Mouse (Mus musculus) kidney, embryonic 14.5 days (tissue): ENCODE measurements at regions not wholly inside any gene's neighbourhood (a gene's known extent, or its start where the extent isn't known, plus 50 kb on each side); places are given as distances from the start of the nearest gene placed in this dataset.

Source experiments
- ATAC-seq: fragments of 200-750 bp; cut with Nextera tagmentation; 2 replicates; pipeline ENCODE4 v1.8.0; 2017; ENCODE audit warnings: moderate number of reproducible peaks, mild to moderate bottlenecking, moderate TSS enrichment, moderate library complexity; ENCODE audit not compliant: low FRiP score, low TSS enrichment
- H3K27ac ChIP-seq: fragments of 300-500 bp; sonication (generic); 2 replicates; pipeline ENCODE4 v1.5.1; 2014; ENCODE audit warnings: low read depth, mild to moderate bottlenecking, low read length, moderate library complexity, mixed read lengths
- H3K27me3 ChIP-seq: fragments of 300-500 bp; sonication (generic); 2 replicates; pipeline ENCODE4 v1.6.1; 2014; ENCODE audit warnings: mild to moderate bottlenecking, low read length; ENCODE audit not compliant: control insufficient read depth, insufficient read depth
- H3K36me3 ChIP-seq: fragments of 300-500 bp; sonication (generic); 2 replicates; pipeline ENCODE4 v1.6.1; 2014; ENCODE audit warnings: low read length, mixed read lengths; ENCODE audit not compliant: control insufficient read depth, insufficient read depth
- H3K4me1 ChIP-seq: fragments of 300-500 bp; sonication (generic); 2 replicates; pipeline ENCODE4 v1.6.1; 2014; ENCODE audit warnings: low read length, mixed read lengths; ENCODE audit not compliant: control insufficient read depth, insufficient read depth
- H3K4me2 ChIP-seq: fragments of 300-500 bp; sonication (generic); replicated peaks from 2 replicates; pipeline ENCODE4 v1.6.1; 2014; ENCODE audit warnings: low read depth, mild to moderate bottlenecking, low read length
- H3K4me3 ChIP-seq: fragments of 300-500 bp; sonication (generic); 2 replicates; pipeline ENCODE4 v1.5.1; 2014; ENCODE audit warnings: mild to moderate bottlenecking, low read length
- H3K9ac ChIP-seq: fragments of 300-500 bp; sonication (generic); 2 replicates; pipeline ENCODE4 v1.6.1; 2014; ENCODE audit warnings: low read depth, mild to moderate bottlenecking, low read length, moderate library complexity
- H3K9me3 ChIP-seq: fragments of 300-500 bp; sonication (generic); 2 replicates; pipeline ENCODE4 v1.6.1; 2016; ENCODE audit warnings: low read length; ENCODE audit not compliant: control insufficient read depth
- WGBS: fragments of 180-500 bp; shearing (Covaris S2); extraction: QIAGEN DNeasy Blood & Tissue Kit; methylation state at CpG from one replicate; pipeline ENCODE4 v1.1.7; 2014; 5-methylcytosine and 5-hydroxymethylcytosine counted together

DNA sequence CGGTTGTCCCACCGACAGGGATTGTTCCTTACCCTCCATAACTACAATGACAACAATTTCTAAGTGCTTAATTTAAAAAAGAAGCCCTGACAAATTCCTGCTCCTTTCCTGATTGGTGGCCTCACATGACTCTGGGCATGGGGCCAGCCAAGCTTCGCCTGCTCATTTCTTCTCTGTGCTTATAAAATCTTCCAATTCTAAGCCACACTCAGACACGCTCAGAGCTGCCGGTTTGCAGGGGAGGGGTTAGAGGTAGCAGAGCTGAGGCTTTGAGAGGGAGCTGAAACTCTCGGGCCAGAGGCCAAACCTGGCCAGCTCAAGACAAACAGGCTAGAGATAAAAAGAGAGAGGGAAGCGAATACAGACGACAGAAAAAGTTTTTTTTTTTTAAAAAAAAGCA, 286.6 kb downstream of the H2al1j start:
- Histone ChIP-seq H3K4me2 (no peak overlapping the region), H3K4me3 (no peak overlapping the region), H3K4me1 (no peaks in the 10 kb centered on the region), H3K27ac (no peak overlapping the region), H3K36me3 (no peaks in the 10 kb centered on the region), H3K27me3 (no peaks in the 10 kb centered on the region), H3K9ac (no peak overlapping the region), H3K9me3 (no peaks in the 10 kb centered on the region)
- 45% methylated on average over 8 of the region's 8 CpGs for WGBS
- 0 out of 2 replicates have a peak, but pooled peaks have one; percentile 28 for ATAC-seq

DNA sequence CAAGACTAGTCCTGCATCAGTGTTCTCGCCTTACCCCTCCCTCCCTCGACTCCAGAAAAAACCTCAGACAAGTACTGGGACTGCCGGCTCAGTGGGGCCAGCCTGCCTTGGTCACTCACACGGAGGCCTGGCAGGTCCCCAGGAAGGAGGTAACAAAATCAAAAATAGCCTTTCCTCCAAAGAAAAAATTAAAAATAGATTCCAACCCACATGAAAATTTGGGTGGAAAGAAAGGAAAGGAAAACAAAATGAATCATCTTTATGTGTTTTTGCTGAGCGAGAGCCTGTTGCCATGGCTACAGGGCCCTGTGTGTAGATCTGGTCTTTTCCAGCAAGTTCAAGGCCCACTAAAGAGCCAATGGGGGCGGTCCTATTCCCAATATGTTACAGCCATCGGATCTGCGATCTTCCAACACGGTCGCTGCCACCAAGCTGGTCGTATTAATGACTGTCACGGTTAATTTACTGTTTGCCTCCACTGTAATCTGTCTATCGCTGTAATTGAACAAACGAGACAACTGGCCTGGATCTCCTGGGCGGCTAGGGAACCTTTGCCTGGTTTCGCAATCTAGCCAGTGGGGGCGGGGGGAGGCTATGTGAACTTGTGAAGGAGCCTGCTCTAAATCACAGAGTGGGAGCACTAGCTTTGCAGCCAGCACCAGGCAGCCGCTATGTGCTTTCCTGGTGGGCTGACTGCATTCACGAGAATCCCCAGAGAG, 293.6 kb downstream of the H2al1j start:
- peak overlapping the region; percentile 62; the same call in 1 of the 2 replicates for H3K27ac ChIP-seq
- no peak overlapping the region for H3K4me3 ChIP-seq
- ATAC-seq: peak; percentile 85
- no peaks in the 10 kb centered on the region for H3K27me3 ChIP-seq
- H3K4me1 ChIP-seq: no peaks in the 10 kb centered on the region
- H3K4me2 ChIP-seq: peak overlapping the region; percentile 12; the same call in 1 of the 2 replicates
- H3K9me3 ChIP-seq: no peaks in the 10 kb centered on the region
- no peaks in the 10 kb centered on the region for H3K36me3 ChIP-seq
- no peak overlapping the region for H3K9ac ChIP-seq
- WGBS: 40% methylated on average over 19 of the region's 19 CpGs

DNA sequence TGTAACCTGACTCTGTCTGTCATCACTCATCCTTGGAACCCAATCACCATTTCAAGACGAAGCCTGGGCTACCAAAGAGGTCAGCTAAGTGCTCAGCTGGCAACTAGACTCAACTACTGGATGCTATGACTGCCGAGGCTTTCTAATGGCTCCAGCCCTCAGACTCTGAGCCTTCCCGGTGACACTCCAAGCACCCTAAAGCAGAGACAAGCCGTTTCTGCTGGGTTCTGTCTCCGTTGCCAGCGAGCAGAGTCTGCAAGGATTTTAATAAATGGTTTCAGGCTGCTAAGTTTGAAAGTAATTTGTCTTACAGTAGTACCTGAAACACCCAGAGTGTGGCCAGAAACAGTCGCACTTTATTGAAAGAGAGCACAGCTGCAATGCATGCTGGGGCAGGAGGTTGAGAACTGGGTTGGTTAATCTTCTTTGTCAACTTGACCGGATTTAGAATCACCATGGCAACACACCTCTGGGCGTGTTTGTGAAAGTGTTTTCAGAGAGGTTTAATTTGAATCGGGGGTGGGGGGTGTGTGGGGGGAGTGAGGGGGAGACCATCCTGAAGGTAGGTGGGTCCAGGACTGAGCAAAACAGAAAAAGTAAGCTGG, 298.8 kb downstream of the H2al1j start:
- no peaks in the 10 kb centered on the region for H3K27me3 ChIP-seq
- H3K4me3 ChIP-seq: no peak overlapping the region
- no peaks in the 10 kb centered on the region for H3K4me1 ChIP-seq
- H3K9me3 ChIP-seq: no peaks in the 10 kb centered on the region
- ATAC-seq: no peak
- no peak overlapping the region for H3K9ac ChIP-seq
- no peaks in the 10 kb centered on the region for H3K36me3 ChIP-seq
- no peak overlapping the region for H3K4me2 ChIP-seq
- H3K27ac ChIP-seq: no peak overlapping the region
- 62% methylated on average over 10 of the region's 10 CpGs for WGBS

DNA sequence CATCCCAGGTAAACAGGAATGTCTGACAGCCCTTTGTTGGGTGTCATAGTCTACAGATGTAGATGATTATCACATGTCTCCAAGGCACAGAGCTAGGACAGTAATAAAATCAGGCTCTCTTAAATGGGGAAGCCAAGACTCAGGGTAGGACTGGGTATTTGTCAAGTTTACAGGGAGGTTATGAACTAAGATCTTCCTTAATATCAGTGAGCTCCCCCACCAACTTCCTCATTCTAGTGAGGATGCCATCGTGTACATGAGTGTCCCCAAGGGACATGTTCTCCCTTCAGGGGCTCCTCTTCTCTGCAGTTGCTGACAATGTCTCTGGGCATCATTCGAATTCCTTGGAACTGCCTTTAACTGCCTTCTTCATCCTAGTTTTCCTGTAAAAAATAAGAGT, 301.7 kb downstream of the H2al1j start:
- ATAC-seq: no peak
- H3K4me2 ChIP-seq: no peak overlapping the region
- H3K4me3 ChIP-seq: no peak overlapping the region
- H3K4me1 ChIP-seq: no peaks in the 10 kb centered on the region
- no peaks in the 10 kb centered on the region for H3K9me3 ChIP-seq
- H3K9ac ChIP-seq: no peak overlapping the region
- WGBS: 84% methylated on average over 2 of the region's 2 CpGs
- no peaks in the 10 kb centered on the region for H3K27me3 ChIP-seq
- no peaks in the 10 kb centered on the region for H3K36me3 ChIP-seq
- H3K27ac ChIP-seq: no peak overlapping the region

DNA sequence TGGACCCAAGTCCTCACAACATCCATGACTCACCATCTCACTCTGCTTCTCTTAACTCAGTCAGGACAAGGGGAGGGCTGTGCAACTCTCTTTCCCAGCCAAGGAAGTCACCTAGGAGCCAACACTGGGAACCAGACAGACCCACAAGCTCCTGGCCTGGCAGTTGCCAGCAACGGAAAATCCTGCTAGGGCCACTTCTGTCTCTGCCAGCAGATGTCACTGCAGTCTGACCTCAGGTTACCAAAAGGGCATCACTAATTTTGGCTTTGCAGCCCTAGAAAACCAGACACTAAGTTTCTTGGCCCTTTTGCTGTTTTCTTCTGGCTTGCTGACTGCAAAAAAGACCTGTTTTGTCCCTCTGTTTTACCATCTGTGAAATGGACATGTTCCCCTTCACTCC, 302.3 kb downstream of the H2al1j start:
- no peaks in the 10 kb centered on the region for H3K9me3 ChIP-seq
- ATAC-seq: no peak
- no peak overlapping the region for H3K4me2 ChIP-seq
- 52% methylated on average over 1 of the region's 1 CpGs for WGBS
- H3K27ac ChIP-seq: no peak overlapping the region
- no peaks in the 10 kb centered on the region for H3K27me3 ChIP-seq
- no peaks in the 10 kb centered on the region for H3K4me1 ChIP-seq
- H3K9ac ChIP-seq: no peak overlapping the region
- H3K4me3 ChIP-seq: no peak overlapping the region
- no peaks in the 10 kb centered on the region for H3K36me3 ChIP-seq

DNA sequence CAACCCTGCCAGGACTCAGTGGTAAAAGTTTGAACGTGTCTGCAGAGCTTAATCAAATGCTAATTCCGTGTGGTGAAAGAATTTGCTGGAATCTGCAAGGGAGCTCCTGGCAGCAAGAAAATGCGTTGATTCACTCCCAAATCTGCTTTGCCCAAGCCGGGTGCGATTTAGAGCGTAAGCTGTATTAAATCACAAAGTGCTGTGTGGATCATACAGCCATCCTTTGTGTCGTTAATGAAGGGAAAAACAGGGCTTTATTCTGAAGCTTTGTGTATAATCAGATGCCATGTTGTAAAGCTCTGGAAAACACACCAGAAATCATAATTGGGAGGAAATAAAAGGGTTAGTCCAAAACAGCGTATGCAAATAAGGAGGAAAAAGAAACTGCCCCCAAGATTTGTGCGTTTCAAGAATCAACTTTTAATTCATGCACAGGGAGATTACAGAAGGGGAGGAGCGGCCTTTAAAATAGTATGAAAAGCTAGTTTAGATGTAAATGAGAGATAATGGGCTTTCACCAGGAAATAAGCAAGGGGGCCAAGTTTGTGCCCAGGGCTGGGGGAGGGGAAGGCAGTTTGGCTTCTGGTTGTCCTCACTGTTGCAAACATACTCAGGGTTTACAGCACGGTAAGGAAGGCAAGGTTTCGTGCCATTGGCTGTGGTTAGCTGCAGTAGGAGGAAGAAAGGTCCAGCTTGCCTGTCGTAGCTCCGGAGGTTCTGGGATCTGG, 303.7 kb downstream of the H2al1j start:
- Histone ChIP-seq H3K4me3 (no peak overlapping the region), H3K27me3 (no peaks in the 10 kb centered on the region), H3K36me3 (no peaks in the 10 kb centered on the region), H3K9me3 (no peaks in the 10 kb centered on the region), H3K27ac (no peak overlapping the region), H3K4me1 (no peaks in the 10 kb centered on the region), H3K4me2 (peak overlapping the region; percentile 31), H3K9ac (no peak overlapping the region)
- no peak for ATAC-seq
- 18% methylated on average over 14 of the region's 14 CpGs for WGBS

DNA sequence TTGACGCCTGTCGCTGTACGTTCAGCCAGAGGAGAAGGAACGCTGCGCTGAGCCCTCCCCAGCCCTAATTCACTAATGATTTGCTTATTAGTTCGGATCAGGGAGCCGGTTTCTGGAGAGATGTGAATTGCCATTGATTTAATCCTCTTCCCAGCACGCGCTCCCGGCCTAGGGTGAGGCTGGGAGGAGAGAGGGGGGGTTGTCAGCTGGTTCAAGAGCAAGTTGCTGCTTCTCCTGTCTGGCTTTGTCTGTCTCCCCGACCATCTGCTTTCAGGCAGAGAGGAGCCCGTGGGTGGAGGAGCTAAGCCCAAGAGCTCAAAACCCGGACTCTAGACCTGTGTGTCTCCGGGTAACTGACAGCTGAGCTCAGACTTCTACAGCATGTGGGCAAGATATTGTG, 304.4 kb downstream of the H2al1j start:
- 0 out of 2 replicates have a peak, but pooled peaks have one; percentile 43 for ATAC-seq
- Histone ChIP-seq H3K27ac (no peak overlapping the region), H3K4me3 (no peak overlapping the region), H3K4me1 (no peaks in the 10 kb centered on the region), H3K9ac (no peak overlapping the region), H3K4me2 (peak overlapping the region; percentile 31), H3K27me3 (no peaks in the 10 kb centered on the region), H3K36me3 (no peaks in the 10 kb centered on the region), H3K9me3 (no peaks in the 10 kb centered on the region)
- WGBS: 26% methylated on average over 13 of the region's 14 CpGs

DNA sequence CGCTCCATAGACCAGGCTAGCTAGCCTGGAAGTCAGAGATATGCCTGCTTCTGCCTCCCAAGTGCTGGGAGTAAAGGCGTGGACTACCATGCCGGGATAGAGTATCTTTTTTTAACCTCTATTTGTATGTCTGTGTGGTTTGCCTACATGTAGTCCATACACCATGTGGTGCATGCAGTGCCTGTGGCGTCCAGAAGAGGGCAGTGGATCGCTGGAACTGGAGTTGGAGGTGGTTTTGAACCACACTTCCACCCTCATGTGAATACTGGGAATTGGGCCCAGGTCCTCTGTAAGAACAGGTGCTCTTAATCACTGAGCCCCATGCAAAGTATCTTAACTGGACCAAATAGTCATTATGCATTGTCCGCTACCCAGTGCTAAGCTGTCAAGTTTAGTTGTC, 306.2 kb downstream of the H2al1j start:
- H3K9ac ChIP-seq: no peak overlapping the region
- H3K36me3 ChIP-seq: no peaks in the 10 kb centered on the region
- no peak overlapping the region for H3K4me2 ChIP-seq
- no peak overlapping the region for H3K27ac ChIP-seq
- H3K4me3 ChIP-seq: no peak overlapping the region
- H3K4me1 ChIP-seq: no peaks in the 10 kb centered on the region
- ATAC-seq: no peak
- no peaks in the 10 kb centered on the region for H3K9me3 ChIP-seq
- H3K27me3 ChIP-seq: no peaks in the 10 kb centered on the region
- 59% methylated on average over 6 of the region's 6 CpGs for WGBS

DNA sequence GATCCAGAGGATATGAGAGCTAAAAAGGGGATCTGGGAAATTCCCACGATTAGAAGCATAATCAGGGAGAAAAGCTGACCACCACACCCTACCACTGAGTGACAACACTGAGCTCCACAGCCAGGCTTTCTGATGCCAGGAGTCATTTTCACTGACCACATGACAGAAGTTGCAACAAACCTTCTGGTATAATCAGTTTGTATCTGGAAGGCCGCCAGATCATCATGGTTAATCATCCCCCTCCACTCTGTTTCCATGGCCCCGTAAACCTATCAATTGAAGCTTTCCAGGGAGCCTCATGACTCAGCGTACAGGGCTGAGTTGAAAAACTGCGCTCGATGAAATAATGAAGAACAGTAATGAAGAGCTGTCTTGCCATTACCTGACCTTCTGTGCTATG, 316.9 kb downstream of the H2al1j start:
- Histone ChIP-seq H3K9me3 (0 out of 2 replicates have a peak, but pooled peaks cover 4% of the 10 kb centered on the region), H3K27me3 (no peaks in the 10 kb centered on the region), H3K27ac (no peak overlapping the region), H3K36me3 (no peaks in the 10 kb centered on the region), H3K4me1 (no peaks in the 10 kb centered on the region), H3K4me3 (no peak overlapping the region), H3K4me2 (no peak overlapping the region), H3K9ac (no peak overlapping the region)
- no peak for ATAC-seq
- WGBS: 70% methylated on average over 6 of the region's 6 CpGs
